Comparison of ENCODE assay signal across 9 mouse cellular contexts in genomic region chr5:24597221-24597728, GRCm38 (mm10). TPM values are rescaled to one million over a fixed set of nuclear protein-coding genes. Genes with fewer than 3 reads are reported as not detected.
DNase-seq lines count a peak whose midpoint lies in the region; ATAC-seq lines count a peak whose summit lies in the region.
"Had no signal": no experiment of that assay in that cellular context is flagged by ENCODE, and none has a peak within 500 bp of the region (broad histone marks: within the 10 kb centered on the region; RNA-seq: fewer than 3 reads in every experiment).

No protein-coding gene starts in this region.

- ATAC-seq in inflammation-experienced regulatory T-cells, adult 6 months, result peak; percentile 74
- peak; percentile 22; the same call in 1 of the 2 replicates for ATAC-seq in midbrain, embryonic 15.5 days (replicated peaks)

- 55% methylated on average over 2 of the region's 2 CpGs for WGBS in limb, embryonic 10.5 days
- WGBS in midbrain, embryonic 15.5 days, result 40% methylated on average over 2 of the region's 2 CpGs

- H3K36me3 ChIP-seq in limb, embryonic 10.5 days, result peaks cover 37% of the 10 kb centered on the region
- H3K36me3 ChIP-seq in midbrain, embryonic 15.5 days (replicated peaks), result peaks cover 27% of the 10 kb centered on the region

- DNase-seq in urinary bladder, postnatal 36 days (ENCODE audit: low spot score in 2 of 2), result peak; percentile 58 to 73
- DNase-seq in urinary bladder, adult 2 months (ENCODE audit: low spot score), result no peak
- peak; percentile 82 to 87 for DNase-seq in cerebellum, postnatal 25 days
- DNase-seq in frontal cortex, postnatal 36 days (ENCODE audit: low spot score in 2 of 2), result peak; percentile 82 to 88
- peak; percentile 77 for DNase-seq in limb, embryonic 10.5 days (ENCODE audit: low spot score)
- DNase-seq in spleen, postnatal 4 days (ENCODE audit: low spot score in 2 of 2), result peak; percentile 73 to 85

- H3K9ac ChIP-seq in midbrain, embryonic 15.5 days, result peak overlapping the region; percentile 40
- H3K9ac ChIP-seq: stomach, embryonic 15.5 days had no signal

- no peak overlapping the region; the same call in 1 of the 2 replicates for H3K27ac ChIP-seq in limb, embryonic 10.5 days
- H3K27ac ChIP-seq in midbrain, embryonic 15.5 days, result peak overlapping the region; percentile 93
- H3K27ac ChIP-seq: stomach, embryonic 15.5 days had no signal

- 0 out of 2 replicates have a peak overlapping the region, but pooled peaks have one; percentile 15 for H3K4me3 ChIP-seq in limb, embryonic 10.5 days
- peak overlapping the region; percentile 29 for H3K4me3 ChIP-seq in midbrain, embryonic 15.5 days

- peaks cover 67% of the 10 kb centered on the region for H3K4me1 ChIP-seq in limb, embryonic 10.5 days
- peaks cover 71% of the 10 kb centered on the region for H3K4me1 ChIP-seq in midbrain, embryonic 15.5 days

- H3K9me3 ChIP-seq in limb, embryonic 10.5 days (replicated peaks), result no peaks in the 10 kb centered on the region
- H3K9me3 ChIP-seq in midbrain, embryonic 15.5 days, result no peaks in the 10 kb centered on the region
- H3K9me3 ChIP-seq: stomach, embryonic 15.5 days had no signal

- peaks cover 77% of the 10 kb centered on the region for H3K27me3 ChIP-seq in limb, embryonic 10.5 days (ENCODE audit: low read depth, poor library complexity, severe bottlenecking)
- H3K27me3 ChIP-seq in midbrain, embryonic 15.5 days (replicated peaks), result no peaks in the 10 kb centered on the region
- H3K27me3 ChIP-seq: stomach, embryonic 15.5 days had no signal

- H3K4me2 ChIP-seq in midbrain, embryonic 15.5 days, result peak overlapping the region; percentile 64

RNA-seq across cellular contexts. Expression of gene Chpf2, which starts 10.7 kb away (rescaled TPM):
- 30.2 and 34.5 TPM in 2 replicates for polyA plus RNA-seq in urinary bladder, adult 2 months (2012; rRNA removed)
- 10 to 100 TPM in 2 of 3 experiments, 1 to 10 TPM in 1; 8.5 to 12.9 (median 10.0) TPM for polyA plus RNA-seq in inflammation-experienced regulatory T-cells, adult 6 months (2017; shearing (Covaris generic))
- 15.1 and 19.0 TPM in 2 replicates for polyA plus RNA-seq in limb, embryonic 10.5 days (2016; fragmentation: Nextera tagmentation; extraction: Ambion mirVana)
- 22.1 and 23.0 TPM in 2 replicates for polyA plus RNA-seq in midbrain, embryonic 15.5 days (2015; fragmentation: Nextera tagmentation; extraction: Ambion mirVana)

RNA-seq across cellular contexts. Expression of gene Abcf2, which starts 20.0 kb away (rescaled TPM):
- 44.5 and 50.0 TPM in 2 replicates for polyA plus RNA-seq in urinary bladder, adult 2 months (2012; rRNA removed)
- 10 to 100 TPM; 52.1 to 67.7 (median 61.3) TPM for polyA plus RNA-seq in inflammation-experienced regulatory T-cells, adult 6 months (2017; shearing (Covaris generic))
- 177 and 197 TPM in 2 replicates for polyA plus RNA-seq in limb, embryonic 10.5 days (2016; fragmentation: Nextera tagmentation; extraction: Ambion mirVana)
- polyA plus RNA-seq in midbrain, embryonic 15.5 days (2015; fragmentation: Nextera tagmentation; extraction: Ambion mirVana), result 83.8 and 86.4 TPM in 2 replicates

RNA-seq across cellular contexts. Expression of gene Smarcd3, which starts 26.9 kb away (rescaled TPM):
- polyA plus RNA-seq in urinary bladder, adult 2 months (2012; rRNA removed), result 80.3 and 83.2 TPM in 2 replicates
- 1 to 10 TPM in 1 of 3 experiments, under 1 TPM in 2; 0.50 to 1.9 (median 0.69) TPM for polyA plus RNA-seq in inflammation-experienced regulatory T-cells, adult 6 months (2017; shearing (Covaris generic))
- 21.5 and 34.3 TPM in 2 replicates for polyA plus RNA-seq in limb, embryonic 10.5 days (2016; fragmentation: Nextera tagmentation; extraction: Ambion mirVana)
- 182 and 186 TPM in 2 replicates for polyA plus RNA-seq in midbrain, embryonic 15.5 days (2015; fragmentation: Nextera tagmentation; extraction: Ambion mirVana)

RNA-seq across cellular contexts. Expression of gene 4931409K22Rik, which starts 40.7 kb away (rescaled TPM):
- not detected in 2 replicates for polyA plus RNA-seq in urinary bladder, adult 2 months (2012; rRNA removed)
- polyA plus RNA-seq in inflammation-experienced regulatory T-cells, adult 6 months (2017; shearing (Covaris generic)), result not detected
- 0.05 TPM in 1 of 2 replicates, not detected in the other for polyA plus RNA-seq in limb, embryonic 10.5 days (2016; fragmentation: Nextera tagmentation; extraction: Ambion mirVana)
- polyA plus RNA-seq in midbrain, embryonic 15.5 days (2015; fragmentation: Nextera tagmentation; extraction: Ambion mirVana), result 0.06 TPM in 1 of 2 replicates, not detected in the other

RNA-seq across cellular contexts. Expression of gene Asb10, which starts 56.5 kb away (rescaled TPM):
- polyA plus RNA-seq in urinary bladder, adult 2 months (2012; rRNA removed), result 0.45 and 0.72 TPM in 2 replicates
- polyA plus RNA-seq in inflammation-experienced regulatory T-cells, adult 6 months (2017; shearing (Covaris generic)), result not detected
- polyA plus RNA-seq in limb, embryonic 10.5 days (2016; fragmentation: Nextera tagmentation; extraction: Ambion mirVana), result 0.13 and 0.15 TPM in 2 replicates
- 0.06 and 0.11 TPM in 2 replicates for polyA plus RNA-seq in midbrain, embryonic 15.5 days (2015; fragmentation: Nextera tagmentation; extraction: Ambion mirVana)
